Mouse (Mus musculus) neural tube, embryonic 11.5 days (tissue): ENCODE results near the gene Trp53rka. TPM values are rescaled to one million over a fixed set of nuclear protein-coding genes. Genes with fewer than 3 reads are reported as not detected.
A peak's percentile ranks its signal among the peaks of the same experiment; 100 is the strongest.
"Not testable (repeated sequence)": the region's sequence is repeated elsewhere in the genome, so short reads cannot be mapped to it uniquely, and the experiment has no call there.

ENCODE experiments used
- ATAC-seq: fragments of 200-750 bp; cut with Nextera tagmentation; 2 replicates; pipeline ENCODE4 v1.8.0; 2017; ENCODE audit warnings: moderate number of reproducible peaks, mild to moderate bottlenecking, moderate TSS enrichment, moderate library complexity; ENCODE audit not compliant: insufficient read depth, low FRiP score, low TSS enrichment
- DNase-seq: peaks from one replicate; pipeline ENCODE4 v3.0.0-alpha.2; 2015; ENCODE audit warnings: low spot score
- H3K27ac ChIP-seq: fragments of 300-500 bp; sonication (generic); 2 replicates; pipeline ENCODE4 v1.5.1; 2014; ENCODE audit warnings: low read depth, mild to moderate bottlenecking, low read length
- H3K27me3 ChIP-seq: fragments of 300-500 bp; sonication (generic); 2 replicates; pipeline ENCODE4 v1.6.1; 2014; ENCODE audit warnings: mild to moderate bottlenecking, low read length, mixed read lengths; ENCODE audit not compliant: control insufficient read depth, insufficient read depth
- H3K36me3 ChIP-seq: fragments of 300-500 bp; sonication (generic); 2 replicates; pipeline ENCODE4 v1.6.1; 2014; ENCODE audit warnings: mild to moderate bottlenecking, low read length, moderate library complexity, mixed read lengths; ENCODE audit not compliant: control insufficient read depth, insufficient read depth
- H3K4me1 ChIP-seq: fragments of 300-500 bp; sonication (generic); 2 replicates; pipeline ENCODE4 v1.6.1; 2014; ENCODE audit warnings: low read length, mixed read lengths; ENCODE audit not compliant: control insufficient read depth, insufficient read depth
- H3K4me2 ChIP-seq: fragments of 300-500 bp; sonication (generic); 2 replicates; pipeline ENCODE4 v1.6.1; 2014; ENCODE audit warnings: low read depth, mild to moderate bottlenecking, moderate library complexity
- H3K4me3 ChIP-seq: fragments of 300-500 bp; sonication (generic); 2 replicates; pipeline ENCODE4 v1.5.1; 2014; ENCODE audit warnings: low read depth, low read length
- H3K9ac ChIP-seq: fragments of 300-500 bp; sonication (generic); 2 replicates; pipeline ENCODE4 v1.6.1; 2014; ENCODE audit warnings: mild to moderate bottlenecking, low read length
- H3K9me3 ChIP-seq: fragments of 300-500 bp; sonication (generic); 2 replicates; pipeline ENCODE4 v1.6.1; 2016; ENCODE audit warnings: low read length; ENCODE audit not compliant: control insufficient read depth
- WGBS: fragments of 180-500 bp; shearing (Covaris S2); extraction: QIAGEN DNeasy Blood & Tissue Kit; methylation state at CpG from one replicate; pipeline ENCODE4 v1.1.7; 2014; 5-methylcytosine and 5-hydroxymethylcytosine counted together
- polyA plus RNA-seq: library from polyadenylated mRNA; unstranded; fragments of >200 nt; fragmentation: Nextera tagmentation; extraction: Ambion mirVana; gene quantifications from 2 replicates; pipeline ENCODE4 v1.2.1, GENCODE M21; 2014

Trp53rka gene
- polyA plus RNA-seq, 1 experiment from 2014 or later: 52.9 TPM

DNA sequence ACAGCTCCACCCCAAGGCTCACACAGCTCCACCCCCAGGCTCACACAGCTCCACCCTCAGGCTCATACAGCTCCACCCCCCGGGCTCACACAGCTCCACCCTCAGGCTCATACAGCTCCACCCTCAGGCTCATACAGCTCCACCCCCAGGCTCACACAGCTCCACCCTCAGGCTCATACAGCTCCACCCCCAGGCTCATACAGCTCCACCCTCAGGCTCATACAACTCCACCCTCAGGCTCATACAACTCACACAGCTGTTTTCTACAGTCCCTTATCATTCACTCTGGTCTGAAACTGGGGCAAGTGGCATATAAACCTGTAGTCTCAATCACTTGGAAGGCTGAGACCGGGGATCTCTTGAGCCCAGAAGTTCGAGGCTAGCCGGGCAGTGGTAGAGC lies 18.4 kb upstream of the Trp53rka start:
- not testable (repeated sequence) for DNase-seq, H3K27me3 ChIP-seq, H3K27ac ChIP-seq, H3K9ac ChIP-seq, H3K4me3 ChIP-seq, H3K9me3 ChIP-seq, H3K36me3 ChIP-seq, ATAC-seq, H3K4me2 ChIP-seq
- peaks cover 13% of the 10 kb centered on the region for H3K4me1 ChIP-seq
- 85% methylated on average over 4 of the region's 4 CpGs for WGBS

DNA sequence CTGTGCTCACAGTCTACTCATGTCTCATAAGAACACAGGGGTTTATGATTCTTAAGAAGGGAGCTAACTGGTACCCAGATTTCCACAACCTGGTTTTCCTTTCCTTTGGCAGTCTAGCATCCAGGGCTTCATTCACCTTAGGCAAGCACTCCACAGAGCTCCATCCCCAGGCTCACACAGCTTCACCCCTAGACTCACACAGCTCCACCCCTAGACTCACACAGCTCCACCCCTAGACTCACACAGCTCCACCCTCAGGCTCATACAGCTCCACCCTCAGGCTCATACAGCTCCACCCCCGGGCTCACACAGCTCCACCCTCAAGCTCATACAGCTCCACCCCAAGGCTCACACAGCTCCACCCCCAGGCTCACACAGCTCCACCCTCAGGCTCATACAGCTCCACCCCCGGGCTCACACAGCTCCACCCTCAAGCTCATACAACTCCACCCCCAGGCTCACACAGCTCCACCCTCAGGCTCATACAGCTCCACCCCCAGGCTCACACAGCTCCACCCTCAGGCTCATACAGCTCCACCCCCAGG lies 17.9 kb upstream of the Trp53rka start:
- WGBS: 44% methylated on average over 2 of the region's 2 CpGs
- H3K36me3 ChIP-seq: not testable (repeated sequence)

GRCm38 (mm10) chr2:165510466-165510865 lies 17.3 kb upstream of the Trp53rka start:
- H3K4me2 ChIP-seq: no peak overlapping the region
- no peaks in the 10 kb centered on the region for H3K27me3 ChIP-seq
- no peak for ATAC-seq
- no peak overlapping the region for H3K9ac ChIP-seq
- H3K9me3 ChIP-seq: no peaks in the 10 kb centered on the region
- no peak overlapping the region for H3K4me3 ChIP-seq
- WGBS: 72% methylated on average over 5 of the region's 5 CpGs
- no peak overlapping the region for H3K27ac ChIP-seq
- DNase-seq: no peak
- no peaks in the 10 kb centered on the region for H3K36me3 ChIP-seq
- H3K4me1 ChIP-seq: peaks cover 13% of the 10 kb centered on the region

More for the DNA sequence above, 17.9 kb upstream of the Trp53rka start:
- not testable (repeated sequence) for H3K4me3 ChIP-seq, ATAC-seq, H3K27ac ChIP-seq, H3K27me3 ChIP-seq, H3K9ac ChIP-seq, DNase-seq, H3K4me2 ChIP-seq, H3K9me3 ChIP-seq
- peaks cover 13% of the 10 kb centered on the region for H3K4me1 ChIP-seq

GRCm38 (mm10) chr2:165509686-165510085 lies 16.6 kb upstream of the Trp53rka start:
- Histone ChIP-seq H3K4me3 (no peak overlapping the region), H3K27ac (no peak overlapping the region), H3K4me2 (no peak overlapping the region), H3K36me3 (no peaks in the 10 kb centered on the region), H3K4me1 (peaks cover 13% of the 10 kb centered on the region), H3K9ac (no peak overlapping the region), H3K27me3 (no peaks in the 10 kb centered on the region), H3K9me3 (no peaks in the 10 kb centered on the region)
- no peak for DNase-seq
- WGBS: 81% methylated on average over 9 of the region's 9 CpGs
- no peak for ATAC-seq

DNA sequence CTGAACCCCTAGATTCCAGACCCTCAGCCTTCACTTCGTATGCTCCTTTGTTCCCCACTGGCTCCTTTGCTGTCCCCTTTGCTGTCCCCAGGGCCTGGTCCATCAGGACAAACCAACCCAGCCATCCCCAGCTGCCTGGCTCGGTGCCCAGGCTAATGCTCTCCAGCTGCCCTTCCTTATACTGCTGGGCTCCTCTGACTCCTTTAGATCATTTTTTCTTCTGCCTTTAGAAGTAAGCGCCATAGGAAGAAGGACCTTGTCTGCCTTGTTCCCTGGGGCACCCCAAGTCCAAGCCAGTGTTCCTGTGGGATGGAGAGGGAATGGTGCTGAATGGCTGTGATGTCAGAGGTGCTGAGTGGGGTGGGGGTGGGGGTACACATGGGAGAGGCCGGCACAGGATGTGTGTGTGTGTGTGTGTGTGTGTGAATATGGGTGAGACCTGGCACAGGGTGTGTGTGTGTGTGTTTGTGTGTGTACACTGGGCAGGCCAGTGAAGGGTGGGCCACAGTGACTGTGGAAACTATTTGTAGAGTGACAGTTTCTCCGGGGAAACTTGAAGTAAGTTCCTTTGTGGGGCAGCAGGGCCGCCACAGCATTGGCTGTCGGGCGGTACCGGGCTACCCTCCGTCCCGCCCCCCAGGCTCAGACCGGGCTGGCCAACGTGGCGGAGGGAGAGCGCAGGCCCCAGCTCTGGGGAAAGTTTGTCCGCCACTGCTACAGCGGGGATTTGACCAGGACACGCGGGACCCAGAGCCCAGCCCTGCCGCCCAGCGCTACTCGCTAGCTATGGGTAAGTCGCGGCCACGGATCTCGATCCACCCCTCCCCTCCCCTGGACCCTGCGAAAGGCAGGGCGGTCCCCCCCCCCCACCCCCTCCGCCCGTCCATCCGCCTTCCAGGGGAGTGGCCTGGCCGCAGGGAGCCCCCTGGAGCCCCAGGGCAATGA lies 10.4 kb upstream of the Trp53rka start, which contains the start of gene Slc2a10:
Gene Slc2a10 (plus strand): TSS at position 529 of the 945 bp plus-strand sequence.
- DNase-seq (peak; percentile 33), ATAC-seq (peak; percentile 55)
- peak within 1 kb of the TSS; percentile 58 for H3K9ac ChIP-seq
- no peak within 1 kb of the TSS for H3K27ac ChIP-seq
- H3K4me1 ChIP-seq: peaks cover 8% of the 10 kb centered on the region; the same call in 1 of the 2 replicates
- WGBS: 7% methylated on average over 28 of the region's 32 CpGs
- no peaks in the 10 kb centered on the region for H3K9me3 ChIP-seq
- peak within 1 kb of the TSS; percentile 57 for H3K4me2 ChIP-seq
- no peaks in the 10 kb centered on the region for H3K27me3 ChIP-seq
- peak within 1 kb of the TSS; percentile 36 for H3K4me3 ChIP-seq
- no peaks in the 10 kb centered on the region for H3K36me3 ChIP-seq

- Histone ChIP-seq H3K4me3 (no peak overlapping the region), H3K36me3 (no peaks in the 10 kb centered on the region), H3K4me1 (peaks cover 6% of the 10 kb centered on the region; the same call in 1 of the 2 replicates), H3K27ac (no peak overlapping the region), H3K27me3 (no peaks in the 10 kb centered on the region), H3K4me2 (no peak overlapping the region), H3K9ac (no peak overlapping the region), H3K9me3 (no peaks in the 10 kb centered on the region)
- DNase-seq: no peak
- no peak for ATAC-seq
- WGBS: 78% methylated on average over 6 of the region's 6 CpGs
These were observed 5.7 kb upstream of the Trp53rka start for GRCm38 (mm10) chr2:165498816-165499215.

DNA sequence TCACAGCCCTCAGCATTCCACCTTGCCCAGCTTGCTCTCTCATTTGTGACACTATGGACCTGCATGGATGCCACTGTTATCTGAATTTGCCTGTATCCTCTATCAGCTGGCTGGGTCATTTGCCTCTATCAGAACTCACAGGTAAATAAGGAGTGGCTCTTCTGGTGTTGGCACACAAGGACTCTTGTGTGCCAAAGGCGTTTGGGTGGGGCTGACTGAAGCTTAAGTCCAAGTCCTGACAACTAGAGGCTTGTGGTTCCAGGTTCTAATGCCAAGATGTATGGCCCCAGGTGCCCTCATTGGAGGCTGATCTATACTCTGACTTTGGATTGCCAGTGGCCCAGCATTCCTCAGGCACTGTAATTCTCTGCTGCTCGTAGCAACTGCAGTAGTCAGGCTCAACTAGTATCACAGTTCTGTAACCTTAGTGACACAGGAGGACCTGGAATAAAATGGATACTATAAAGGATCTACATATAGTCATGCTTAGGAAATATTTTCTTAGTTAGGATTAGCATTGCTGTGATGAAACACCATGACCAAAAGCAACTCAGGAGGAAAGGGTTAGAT lies 4.7 kb upstream of the Trp53rka start:
- no peak overlapping the region for H3K9ac ChIP-seq
- no peaks in the 10 kb centered on the region for H3K36me3 ChIP-seq
- DNase-seq (no peak), ATAC-seq (no peak)
- H3K9me3 ChIP-seq: no peaks in the 10 kb centered on the region
- no peaks in the 10 kb centered on the region for H3K27me3 ChIP-seq
- no peak overlapping the region for H3K4me3 ChIP-seq
- 0 out of 2 replicates have a peak, but pooled peaks cover 3% of the 10 kb centered on the region for H3K4me1 ChIP-seq
- 81% methylated on average over 2 of the region's 2 CpGs for WGBS
- H3K4me2 ChIP-seq: no peak overlapping the region
- H3K27ac ChIP-seq: no peak overlapping the region

- Histone ChIP-seq H3K27ac (no peak overlapping the region), H3K9me3 (no peaks in the 10 kb centered on the region), H3K4me2 (no peak overlapping the region), H3K36me3 (no peaks in the 10 kb centered on the region), H3K27me3 (no peaks in the 10 kb centered on the region), H3K4me1 (0 out of 2 replicates have a peak, but pooled peaks cover 3% of the 10 kb centered on the region), H3K9ac (no peak overlapping the region), H3K4me3 (no peak overlapping the region)
- no peak for ATAC-seq
- DNase-seq: peak; percentile 37
These were observed 3.1 kb upstream of the Trp53rka start for GRCm38 (mm10) chr2:165496251-165496650.
